Mouse (Mus musculus) heart, embryonic 15.5 days (tissue): Measurements from ENCODE around the gene Glod4. TPM values are rescaled to one million over a fixed set of nuclear protein-coding genes. Genes with fewer than 3 reads are reported as not detected.

Source experiments
- ATAC-seq: fragments of 200-750 bp; cut with Nextera tagmentation; replicated peaks from 2 replicates; pipeline ENCODE4 v1.8.0; 2017; ENCODE audit warnings: low read depth, moderate TSS enrichment; ENCODE audit not compliant: insufficient number of reproducible peaks, insufficient read depth, low FRiP score
- H3K27ac ChIP-seq: fragments of 300-500 bp; sonication (generic); 2 replicates; pipeline ENCODE4 v1.5.1; 2015; ENCODE audit warnings: mild to moderate bottlenecking, inconsistent platforms
- H3K27me3 ChIP-seq: fragments of 300-500 bp; sonication (generic); 2 replicates; pipeline ENCODE4 v1.6.1; 2015; ENCODE audit warnings: inconsistent platforms
- H3K36me3 ChIP-seq: fragments of 300-500 bp; sonication (generic); 2 replicates; pipeline ENCODE4 v1.6.1; 2015; ENCODE audit warnings: mild to moderate bottlenecking, inconsistent platforms
- H3K4me1 ChIP-seq: fragments of 300-500 bp; sonication (generic); replicated peaks from 2 replicates; pipeline ENCODE4 v1.6.1; 2015; ENCODE audit warnings: inconsistent platforms
- H3K4me2 ChIP-seq: fragments of 300-500 bp; sonication (generic); 2 replicates; pipeline ENCODE4 v1.6.1; 2015; ENCODE audit warnings: inconsistent platforms, mild to moderate bottlenecking, moderate library complexity
- H3K4me3 ChIP-seq: fragments of 300-500 bp; sonication (generic); 2 replicates; pipeline ENCODE4 v1.5.1; 2015; ENCODE audit warnings: mild to moderate bottlenecking, inconsistent platforms
- H3K9ac ChIP-seq: fragments of 300-500 bp; sonication (generic); 2 replicates; pipeline ENCODE4 v1.6.1; 2015; ENCODE audit warnings: mild to moderate bottlenecking, inconsistent platforms
- H3K9me3 ChIP-seq: fragments of 300-500 bp; sonication (generic); replicated peaks from 2 replicates; pipeline ENCODE4 v1.6.1; 2016; ENCODE audit warnings: inconsistent platforms
- WGBS: fragments of 180-500 bp; shearing (Covaris S2); methylation state at CpG from one replicate; pipeline ENCODE4 v1.1.7; 2015; ENCODE audit warnings: mixed read lengths; 5-methylcytosine and 5-hydroxymethylcytosine counted together
- polyA plus RNA-seq: library from polyadenylated mRNA; unstranded; fragments of >200 nt; fragmentation: Nextera tagmentation; extraction: Ambion mirVana; gene quantifications from 2 replicates; pipeline ENCODE4 v1.2.1, GENCODE M21; 2015

Glod4 gene
- polyA plus RNA-seq, 1 experiment from 2014 or later, result 116 TPM

DNA sequence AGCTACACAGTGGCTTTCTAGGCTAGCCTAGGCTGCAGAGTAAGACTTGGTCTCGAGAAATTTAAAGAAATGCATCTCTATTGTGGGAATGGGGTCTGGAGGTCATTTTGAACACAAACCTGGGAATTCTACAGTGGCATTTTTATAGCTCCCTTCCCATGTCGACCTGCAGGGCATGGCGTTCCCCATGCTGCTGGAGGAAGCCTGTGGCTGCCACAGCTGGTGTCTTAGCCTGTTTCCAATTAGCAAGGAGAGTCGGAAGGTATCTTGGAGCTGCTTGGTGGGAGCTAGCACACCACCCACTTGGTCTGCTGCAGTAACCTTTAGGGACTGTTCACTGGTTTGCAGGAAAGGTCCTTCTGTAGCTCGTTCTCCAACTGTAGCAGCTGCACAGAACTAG lies 12.6 kb upstream of the Glod4 start:
- Histone ChIP-seq H3K9ac (no peak overlapping the region), H3K4me3 (no peak overlapping the region), H3K27me3 (no peaks in the 10 kb centered on the region), H3K4me2 (no peak overlapping the region), H3K27ac (no peak overlapping the region), H3K36me3 (peaks cover 12% of the 10 kb centered on the region; the same call in 1 of the 2 replicates), H3K9me3 (no peaks in the 10 kb centered on the region), H3K4me1 (peaks cover 3% of the 10 kb centered on the region; the same call in 1 of the 2 replicates)
- WGBS, result 47% methylated on average over 5 of the region's 5 CpGs
- ATAC-seq, result no peak

DNA sequence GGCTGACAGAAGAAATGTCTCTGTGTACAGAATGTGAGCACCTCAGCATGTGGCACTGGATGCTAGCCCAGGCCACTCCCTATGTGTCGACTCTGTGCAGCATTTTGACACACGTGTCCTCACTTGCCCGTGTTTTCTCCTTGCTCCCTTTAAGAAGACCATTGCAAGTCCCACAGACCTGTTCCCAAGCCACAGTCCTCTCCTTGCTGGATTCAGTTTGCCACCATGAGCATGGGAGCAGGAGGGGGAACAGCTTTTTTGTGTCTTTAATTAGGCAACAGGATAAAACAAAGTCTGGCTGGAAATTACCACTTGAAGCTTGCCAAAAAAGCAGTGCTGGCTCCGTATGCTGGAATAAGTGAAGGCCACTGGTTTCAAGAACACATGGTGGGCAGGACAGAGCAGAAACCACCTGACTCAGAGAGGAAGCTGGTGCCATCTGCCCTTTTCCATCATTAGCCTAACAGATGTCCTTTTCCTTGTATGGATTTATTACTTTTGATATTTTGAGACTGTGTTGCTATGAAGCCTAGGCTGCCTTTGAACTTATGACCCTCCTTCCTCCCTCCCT lies 12.0 kb upstream of the Glod4 start:
- Histone ChIP-seq H3K9ac (no peak overlapping the region), H3K9me3 (no peaks in the 10 kb centered on the region), H3K36me3 (peaks cover 16% of the 10 kb centered on the region; the same call in 1 of the 2 replicates), H3K27me3 (no peaks in the 10 kb centered on the region), H3K4me3 (no peak overlapping the region), H3K4me1 (peaks cover 3% of the 10 kb centered on the region; the same call in 1 of the 2 replicates), H3K4me2 (no peak overlapping the region), H3K27ac (no peak overlapping the region)
- 72% methylated on average over 4 of the region's 4 CpGs for WGBS
- no peak for ATAC-seq

DNA sequence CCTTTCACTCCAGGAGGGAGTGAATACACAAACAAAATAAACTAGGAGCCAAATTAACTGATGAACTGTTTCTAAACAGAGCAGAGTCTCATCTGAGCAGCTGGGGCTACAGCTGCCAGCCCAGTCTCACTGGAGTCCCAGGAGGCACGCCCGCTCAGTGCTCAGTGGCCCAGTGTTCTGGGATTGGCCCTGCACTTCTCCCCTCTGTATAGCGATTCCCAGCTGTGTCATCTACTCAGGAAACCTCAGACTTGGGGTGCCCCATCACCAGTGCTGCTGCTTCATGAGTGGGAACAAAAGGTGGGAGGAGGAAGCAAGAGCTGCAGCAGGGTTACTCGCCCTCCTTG lies 10.4 kb upstream of the Glod4 start:
- H3K36me3 ChIP-seq, result peaks cover 32% of the 10 kb centered on the region; the same call in 1 of the 2 replicates
- H3K27me3 ChIP-seq, result no peaks in the 10 kb centered on the region
- 0 out of 2 replicates have a peak, but pooled peaks cover 3% of the 10 kb centered on the region for H3K4me1 ChIP-seq
- H3K4me2 ChIP-seq, result no peak overlapping the region
- H3K27ac ChIP-seq, result no peak overlapping the region
- 74% methylated on average over 4 of the region's 4 CpGs for WGBS
- no peaks in the 10 kb centered on the region for H3K9me3 ChIP-seq
- H3K4me3 ChIP-seq, result no peak overlapping the region
- no peak overlapping the region for H3K9ac ChIP-seq
- no peak for ATAC-seq

DNA sequence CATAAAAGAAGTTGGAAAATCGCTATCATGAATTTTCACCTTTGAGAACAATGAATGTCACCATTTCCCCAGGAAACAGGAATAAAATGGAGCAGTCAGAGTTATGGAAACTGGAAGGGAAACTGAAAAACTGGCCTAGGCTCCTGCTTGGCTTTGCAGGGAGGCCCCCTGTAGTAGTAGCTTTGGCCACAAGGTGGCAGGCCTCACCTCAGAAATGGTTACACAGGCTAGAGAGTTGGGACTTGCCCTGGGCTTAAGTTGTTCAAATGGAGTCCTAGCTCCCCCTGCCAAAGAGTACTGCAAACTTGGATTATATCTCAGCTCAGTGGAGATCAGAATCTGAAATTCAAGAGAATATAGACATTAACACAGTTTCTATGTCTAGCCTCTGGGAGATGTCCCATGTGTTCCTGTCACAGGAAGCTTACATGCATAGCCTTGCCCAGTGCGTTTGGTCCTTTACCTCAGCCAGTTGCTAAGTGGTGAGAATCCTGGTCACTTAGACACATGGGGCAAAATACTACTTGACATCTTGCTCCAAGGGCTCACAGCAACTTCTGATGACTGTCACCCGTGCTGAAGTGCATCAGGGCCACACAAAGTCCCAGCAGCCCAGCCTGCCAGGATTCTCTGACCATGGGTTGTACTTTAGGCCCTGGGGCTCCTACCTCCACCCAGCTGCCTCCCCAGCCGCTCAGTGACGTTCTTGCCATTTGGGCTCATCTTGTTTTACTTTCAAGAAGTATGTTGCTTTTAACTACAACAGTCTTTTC lies 9.8 kb upstream of the Glod4 start:
- H3K9me3 ChIP-seq, result no peaks in the 10 kb centered on the region
- H3K9ac ChIP-seq, result no peak overlapping the region
- 40% methylated on average over 5 of the region's 5 CpGs for WGBS
- H3K4me1 ChIP-seq, result 0 out of 2 replicates have a peak, but pooled peaks cover 3% of the 10 kb centered on the region
- H3K27ac ChIP-seq, result no peak overlapping the region
- peaks cover 36% of the 10 kb centered on the region; the same call in 1 of the 2 replicates for H3K36me3 ChIP-seq
- H3K27me3 ChIP-seq, result no peaks in the 10 kb centered on the region
- peak; percentile 62; the same call in 1 of the 2 replicates for ATAC-seq
- H3K4me3 ChIP-seq, result no peak overlapping the region
- H3K4me2 ChIP-seq, result no peak overlapping the region

DNA sequence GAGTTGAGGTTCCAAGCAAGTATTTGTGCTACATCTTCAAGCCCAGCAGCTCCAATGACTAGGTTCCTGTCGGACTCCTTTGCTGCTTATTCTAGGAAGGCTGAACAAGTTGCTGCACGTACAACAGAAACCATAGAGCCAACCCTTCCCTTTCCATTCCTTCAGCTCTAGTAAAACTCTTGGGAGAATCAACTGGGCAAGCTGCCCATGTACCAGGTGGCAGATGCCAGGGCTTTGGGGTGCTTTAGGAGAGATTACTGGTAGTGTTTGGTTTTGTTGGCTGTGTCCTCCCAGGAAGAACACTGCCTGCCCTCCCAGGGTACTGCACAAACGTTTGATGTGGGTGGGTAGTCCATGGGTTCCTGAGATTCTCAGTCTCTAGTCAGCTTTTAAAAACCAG lies 8.5 kb upstream of the Glod4 start:
- WGBS, result 56% methylated on average over 3 of the region's 3 CpGs
- H3K4me2 ChIP-seq, result no peak overlapping the region

DNA sequence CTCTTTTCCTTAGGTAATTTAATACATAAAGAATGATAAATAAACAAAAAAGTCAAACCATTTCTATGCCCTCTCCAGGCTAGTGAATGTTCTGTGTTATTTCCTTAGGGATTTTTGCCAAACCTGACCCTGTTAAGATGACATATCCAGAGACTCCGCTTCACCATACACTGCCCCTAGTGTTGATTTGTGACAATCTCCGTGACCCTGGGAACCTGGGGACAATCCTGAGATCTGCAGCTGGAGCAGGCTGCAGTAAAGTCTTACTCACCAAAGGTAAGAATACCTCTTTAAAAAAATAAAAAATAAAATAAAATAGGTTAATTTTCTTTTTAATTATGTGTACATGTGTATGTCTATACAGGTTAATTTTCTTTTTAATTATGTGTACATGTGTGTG lies 3.7 kb upstream of the Glod4 start:
- no peak overlapping the region for H3K9ac ChIP-seq

More for the DNA sequence above, 8.5 kb upstream of the Glod4 start:
- Histone ChIP-seq H3K4me1 (0 out of 2 replicates have a peak, but pooled peaks cover 3% of the 10 kb centered on the region), H3K27me3 (no peaks in the 10 kb centered on the region), H3K27ac (no peak overlapping the region), H3K36me3 (peaks cover 35% of the 10 kb centered on the region; the same call in 1 of the 2 replicates), H3K9ac (no peak overlapping the region), H3K9me3 (no peaks in the 10 kb centered on the region), H3K4me3 (no peak overlapping the region)
- no peak for ATAC-seq

DNA sequence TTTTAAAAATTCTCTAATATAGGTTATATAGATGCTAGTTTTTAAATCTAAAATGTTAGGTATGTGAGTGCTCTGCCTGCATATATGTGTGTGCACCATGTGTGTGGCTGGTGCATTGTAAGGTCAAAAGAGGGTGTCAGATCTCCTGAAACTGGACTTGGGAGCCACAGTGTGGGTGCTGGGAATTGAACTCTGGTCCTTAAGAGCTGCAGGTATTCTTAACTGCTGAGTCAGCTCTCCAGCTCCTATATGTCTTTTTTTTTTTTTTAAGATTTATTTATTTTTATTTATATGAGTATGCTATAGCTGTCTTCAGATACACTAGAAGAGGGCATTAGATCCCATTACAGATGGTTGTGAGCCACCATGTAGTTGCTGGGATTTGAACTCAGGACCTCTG lies 2.9 kb upstream of the Glod4 start:
- peaks cover 15% of the 10 kb centered on the region for H3K4me1 ChIP-seq
- no peak overlapping the region for H3K4me3 ChIP-seq
- no peaks in the 10 kb centered on the region for H3K27me3 ChIP-seq
- H3K9ac ChIP-seq, result no peak overlapping the region
- H3K27ac ChIP-seq, result no peak overlapping the region
- H3K9me3 ChIP-seq, result no peaks in the 10 kb centered on the region
- H3K36me3 ChIP-seq, result peaks cover 34% of the 10 kb centered on the region; the same call in 1 of the 2 replicates
- no peak overlapping the region for H3K4me2 ChIP-seq
- ATAC-seq, result no peak

More for the DNA sequence above, 3.7 kb upstream of the Glod4 start:
- Histone ChIP-seq H3K27me3 (no peaks in the 10 kb centered on the region), H3K9me3 (no peaks in the 10 kb centered on the region), H3K4me2 (no peak overlapping the region), H3K27ac (no peak overlapping the region), H3K4me3 (no peak overlapping the region), H3K4me1 (peaks cover 15% of the 10 kb centered on the region), H3K36me3 (peaks cover 35% of the 10 kb centered on the region; the same call in 1 of the 2 replicates)
- ATAC-seq, result no peak
- 49% methylated on average over 2 of the region's 2 CpGs for WGBS

DNA sequence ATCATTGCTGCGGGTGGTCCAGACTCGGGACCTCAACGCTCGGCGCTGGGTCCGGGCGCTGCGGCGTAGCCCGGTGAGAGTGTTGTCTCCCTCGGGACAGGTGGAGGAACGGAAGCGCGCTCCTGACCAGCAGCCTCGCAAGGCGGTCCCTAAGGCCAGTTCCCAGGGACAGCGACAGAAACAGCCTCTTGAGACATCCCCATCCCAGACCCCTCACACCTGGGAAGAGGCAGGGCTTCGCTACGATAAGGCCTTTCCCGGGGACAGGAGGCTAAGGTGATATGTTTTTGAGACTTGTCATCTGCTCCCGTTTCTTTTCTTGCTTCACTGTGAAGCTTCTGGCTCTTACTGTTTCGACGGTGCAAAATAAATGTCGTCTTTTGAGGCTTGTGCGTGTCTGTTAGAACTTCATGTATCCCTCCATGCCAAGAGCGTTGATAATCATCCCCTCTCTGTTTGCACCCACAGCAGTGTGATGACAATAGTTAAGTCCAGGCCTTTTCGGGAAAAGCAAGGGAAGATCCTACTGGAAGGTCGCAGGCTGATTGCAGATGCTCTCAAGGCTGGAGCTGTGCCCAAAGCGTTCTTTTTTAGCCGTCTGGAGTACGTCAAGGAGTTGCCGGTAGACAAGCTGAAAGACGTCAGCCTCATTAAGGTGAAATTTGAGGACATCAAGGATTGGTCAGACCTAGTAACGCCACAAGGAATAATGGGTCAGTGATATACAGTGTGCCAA lies 454 bp upstream of the Glod4 start:
- H3K36me3 ChIP-seq, result peaks cover 29% of the 10 kb centered on the region
- H3K27ac ChIP-seq, result peak overlapping the region; percentile 81
- no peaks in the 10 kb centered on the region for H3K9me3 ChIP-seq
- peaks cover 15% of the 10 kb centered on the region for H3K4me1 ChIP-seq
- peak overlapping the region; percentile 89 for H3K4me3 ChIP-seq
- peak overlapping the region; percentile 64 for H3K4me2 ChIP-seq
- WGBS, result 2% methylated on average over 34 of the region's 34 CpGs
- peak overlapping the region; percentile 89 for H3K9ac ChIP-seq
- H3K27me3 ChIP-seq, result no peaks in the 10 kb centered on the region
- no peak for ATAC-seq

DNA sequence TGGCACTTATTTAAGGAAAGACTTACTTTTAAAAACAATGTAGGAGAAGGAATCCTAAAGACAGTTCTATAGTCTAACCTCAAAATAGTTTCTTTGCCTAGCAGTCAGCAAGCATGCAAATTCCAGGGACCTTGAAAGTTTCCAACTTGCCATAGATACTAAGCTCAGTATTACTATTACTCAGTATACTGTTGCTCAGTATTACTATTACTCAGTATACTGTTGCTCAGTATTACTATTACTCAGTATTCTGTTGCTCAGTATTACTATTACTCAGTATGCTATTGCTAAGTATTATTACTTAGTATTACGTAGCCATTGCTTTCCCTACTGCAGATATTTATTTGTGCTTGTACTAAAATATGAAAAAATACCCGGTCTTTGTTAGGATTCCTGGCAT lies 3.8 kb downstream of the Glod4 start:
- H3K4me3 ChIP-seq, result no peak overlapping the region
- peaks cover 34% of the 10 kb centered on the region for H3K36me3 ChIP-seq
- ATAC-seq, result no peak
- H3K27ac ChIP-seq, result no peak overlapping the region
- H3K4me1 ChIP-seq, result peaks cover 12% of the 10 kb centered on the region
- no peaks in the 10 kb centered on the region for H3K27me3 ChIP-seq
- no peaks in the 10 kb centered on the region for H3K9me3 ChIP-seq
- no peak overlapping the region for H3K9ac ChIP-seq
- WGBS, result 92% methylated on average over 2 of the region's 2 CpGs
- H3K4me2 ChIP-seq, result no peak overlapping the region

DNA sequence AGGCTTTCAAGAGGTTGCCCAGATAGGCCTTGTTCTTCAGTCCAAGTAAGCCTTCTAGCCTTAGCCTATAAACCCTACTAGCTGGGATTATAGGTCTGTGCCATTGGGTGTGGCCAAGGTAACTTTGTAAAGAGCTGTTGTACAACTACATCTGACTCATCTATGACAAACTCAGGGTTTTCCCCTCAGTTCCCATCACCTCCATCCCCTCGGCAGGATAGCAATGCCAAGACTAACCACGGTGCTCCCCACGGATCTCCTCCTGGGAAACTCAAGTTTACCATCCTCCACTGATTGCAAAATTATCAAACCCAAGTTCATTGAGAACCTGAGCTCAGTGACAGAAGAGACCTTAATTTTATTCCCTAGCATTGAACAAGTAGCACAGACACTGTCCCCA lies 7.4 kb downstream of the Glod4 start:
- Histone ChIP-seq H3K4me2 (no peak overlapping the region), H3K9ac (no peak overlapping the region), H3K4me1 (no peaks in the 10 kb centered on the region), H3K27me3 (no peaks in the 10 kb centered on the region), H3K36me3 (peaks cover 62% of the 10 kb centered on the region), H3K9me3 (no peaks in the 10 kb centered on the region), H3K4me3 (no peak overlapping the region), H3K27ac (no peak overlapping the region)
- ATAC-seq, result no peak
- WGBS, result 90% methylated on average over 3 of the region's 3 CpGs

DNA sequence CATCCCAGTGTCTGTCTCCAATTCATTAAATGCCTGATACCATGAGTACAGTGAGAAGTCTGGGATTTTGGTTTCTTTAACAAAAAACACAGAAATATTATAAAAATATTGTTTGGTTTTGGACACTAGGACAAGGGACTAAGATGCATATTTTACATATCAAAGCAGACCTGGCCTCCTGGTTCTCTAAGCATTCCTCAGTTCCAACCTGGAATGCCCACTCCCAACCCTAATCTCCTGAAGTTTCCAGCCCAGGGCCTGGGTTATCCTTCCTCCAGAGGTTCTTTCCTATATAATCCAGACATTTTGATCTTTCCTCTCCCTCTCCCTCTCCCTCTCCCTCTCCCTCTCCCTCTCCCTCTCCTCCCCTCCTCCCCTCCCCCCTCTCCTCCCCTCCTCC lies 18.5 kb downstream of the Glod4 start:
- Histone ChIP-seq H3K27me3 (no peaks in the 10 kb centered on the region), H3K9ac (no peak overlapping the region), H3K4me1 (no peaks in the 10 kb centered on the region), H3K4me2 (no peak overlapping the region), H3K36me3 (peaks cover 36% of the 10 kb centered on the region), H3K27ac (no peak overlapping the region), H3K9me3 (no peaks in the 10 kb centered on the region), H3K4me3 (no peak overlapping the region)
- no peak for ATAC-seq
